Mouse (Mus musculus) MEL (cell line): Measurements from ENCODE around the gene Zfp113. TPM values are rescaled to one million over a fixed set of nuclear protein-coding genes. Genes with fewer than 3 reads are reported as not detected.

ENCODE experiments used
- DNase-seq: peaks from one replicate; pipeline ENCODE4 v3.0.0; 2011; ENCODE audit warnings: low read depth, low spot score
- H3K27ac ChIP-seq: 2 replicates; pipeline ENCODE4 v1.5.1; 2012; ENCODE audit warnings: low read depth, mild to moderate bottlenecking, control low read depth, low read length, moderate library complexity; ENCODE audit not compliant: control insufficient read depth
- H3K27me3 ChIP-seq, 2 experiments: fragments of 150-350 bp in 1 of 2; sonication (generic) in 1 of 2; 2 replicates each; pipeline ENCODE4 v1.6.1; 2012; ENCODE audit warnings: low read length in 2 of 2, mild to moderate bottlenecking in 2 of 2, improper control_type of control experiment in 1 of 2, moderate library complexity in 1 of 2; ENCODE audit not compliant: insufficient read depth in 2 of 2, control insufficient read depth in 1 of 2
- H3K36me3 ChIP-seq, 2 experiments: 2 replicates each; pipeline ENCODE4 v1.6.1; 2012 to 2014; ENCODE audit warnings: low read length in 2 of 2, improper control_type of control experiment in 1 of 2, inconsistent platforms in 1 of 2, mild to moderate bottlenecking in 1 of 2; ENCODE audit not compliant: insufficient read depth in 2 of 2, control insufficient read depth in 1 of 2
- H3K4me1 ChIP-seq, 2 experiments: fragments of 150-350 bp in 1 of 2; sonication (generic) in 1 of 2; 2 replicates each; pipeline ENCODE4 v1.6.1; 2012; ENCODE audit warnings: low read length in 2 of 2, improper control_type of control experiment in 1 of 2, mild to moderate bottlenecking in 1 of 2; ENCODE audit not compliant: insufficient read depth in 2 of 2, control insufficient read depth in 1 of 2
- H3K4me3 ChIP-seq, 2 experiments: fragments of 150-350 bp in 1 of 2; sonication (generic) in 1 of 2; 2 replicates each; pipeline ENCODE4 v1.5.1; 2012; ENCODE audit warnings: low read depth in 2 of 2, low read length in 2 of 2, mild to moderate bottlenecking in 2 of 2, moderate library complexity in 2 of 2, control low read depth in 1 of 2, improper control_type of control experiment in 1 of 2; ENCODE audit not compliant: control insufficient read depth in 1 of 2, insufficient read depth in 1 of 2
- H3K79me2 ChIP-seq: 2 replicates; pipeline ENCODE4 v1.6.1; 2012; ENCODE audit warnings: mild to moderate bottlenecking, low read length, moderate library complexity; ENCODE audit not compliant: control insufficient read depth, poor library complexity, insufficient read depth
- H3K9ac ChIP-seq: 2 replicates; pipeline ENCODE4 v1.6.1; 2012; ENCODE audit warnings: low read depth, mild to moderate bottlenecking, control low read depth, low read length, moderate library complexity; ENCODE audit not compliant: control insufficient read depth, poor library complexity, severe bottlenecking
- H3K9me3 ChIP-seq: fragments of 150-350 bp; sonication (generic); replicated peaks from 2 replicates; pipeline ENCODE4 v1.6.1; 2012; ENCODE audit warnings: mild to moderate bottlenecking, low read length, improper control_type of control experiment, moderate library complexity; ENCODE audit not compliant: insufficient read depth
- CHD1 ChIP-seq: IDR thresholded peaks from 2 replicates; pipeline ENCODE4 v1.6.1; 2012; ENCODE audit warnings: low read depth, mild to moderate bottlenecking, inconsistent platforms, low read length, improper control_type of control experiment
- GATA1 ChIP-seq: IDR thresholded peaks from 2 replicates; pipeline ENCODE4 v1.6.1; 2011; ENCODE audit warnings: low read depth, low read length, improper control_type of control experiment
- HCFC1 ChIP-seq: IDR thresholded peaks from 2 replicates; pipeline ENCODE4 v1.6.1; 2012; ENCODE audit warnings: low read depth, mild to moderate bottlenecking, inconsistent platforms, low read length, improper control_type of control experiment, moderate library complexity
- MYC ChIP-seq: IDR thresholded peaks from 2 replicates; pipeline ENCODE4 v1.6.1; 2011; ENCODE audit warnings: low read depth, mild to moderate bottlenecking, low read length, improper control_type of control experiment, moderate library complexity
- NELFE ChIP-seq: IDR thresholded peaks from 2 replicates; pipeline ENCODE4 v1.6.1; 2011; ENCODE audit warnings: low read depth, low read length, improper control_type of control experiment
- POLR2AphosphoS2 ChIP-seq: IDR thresholded peaks from 2 replicates; pipeline ENCODE4 v1.6.1; 2011; ENCODE audit warnings: low read length, improper control_type of control experiment
- RAD21 ChIP-seq: IDR thresholded peaks from 2 replicates; pipeline ENCODE4 v1.6.1; 2011; ENCODE audit warnings: mild to moderate bottlenecking, low read depth, low read length, improper control_type of control experiment
- RCOR1 ChIP-seq: IDR thresholded peaks from 2 replicates; pipeline ENCODE4 v1.6.1; 2012; ENCODE audit warnings: low read depth, mild to moderate bottlenecking, inconsistent platforms, low read length, improper control_type of control experiment
- SMC3 ChIP-seq: IDR thresholded peaks from 2 replicates; pipeline ENCODE4 v1.6.1; 2011; ENCODE audit warnings: low read depth, low read length, improper control_type of control experiment
- TBP ChIP-seq: IDR thresholded peaks from 2 replicates; pipeline ENCODE4 v1.8.0; 2011; ENCODE audit warnings: low read depth, low read length, improper control_type of control experiment
- USF2 ChIP-seq, 2 experiments: IDR thresholded peaks; 2 replicates each; pipeline ENCODE4 v1.6.1; 2011 to 2012; ENCODE audit warnings: improper control_type of control experiment in 2 of 2, low read length in 2 of 2, borderline replicate concordance in 1 of 2, inconsistent platforms in 1 of 2, low read depth in 1 of 2, mild to moderate bottlenecking in 1 of 2; ENCODE audit not compliant: insufficient read depth in 1 of 2
- ZKSCAN1 ChIP-seq: IDR thresholded peaks from 2 replicates; pipeline ENCODE4 v1.6.1; 2012; ENCODE audit warnings: low read depth, mild to moderate bottlenecking, inconsistent platforms, low read length, improper control_type of control experiment, moderate library complexity
- polyA plus RNA-seq, 2 experiments: library from polyadenylated mRNA; stranded (reverse) in 1 of 2; unstranded in 1 of 2; fragments of >175 nt in 1 of 2; fragments of >200 nt in 1 of 2; gene quantifications; 2 replicates each; pipeline versions ENCODE4 v1.2.1 to v1.2.4; 2012; ENCODE audit warnings: low replicate concordance in 2 of 2, low read depth in 1 of 2; ENCODE audit not compliant: insufficient read length in 2 of 2, insufficient read depth in 1 of 2, missing spikeins in 1 of 2
- total RNA-seq: library from RNA; depleted of rRNA; stranded (reverse); fragments of 300-350 nt; gene quantifications from 2 replicates; pipeline ENCODE4 v1.2.3, GENCODE M21; 2012

The Zfp113 gene
- total and polyA plus RNA-seq, 3 experiments = 6.8 to 6.9 TPM; not detected in 1

DNA sequence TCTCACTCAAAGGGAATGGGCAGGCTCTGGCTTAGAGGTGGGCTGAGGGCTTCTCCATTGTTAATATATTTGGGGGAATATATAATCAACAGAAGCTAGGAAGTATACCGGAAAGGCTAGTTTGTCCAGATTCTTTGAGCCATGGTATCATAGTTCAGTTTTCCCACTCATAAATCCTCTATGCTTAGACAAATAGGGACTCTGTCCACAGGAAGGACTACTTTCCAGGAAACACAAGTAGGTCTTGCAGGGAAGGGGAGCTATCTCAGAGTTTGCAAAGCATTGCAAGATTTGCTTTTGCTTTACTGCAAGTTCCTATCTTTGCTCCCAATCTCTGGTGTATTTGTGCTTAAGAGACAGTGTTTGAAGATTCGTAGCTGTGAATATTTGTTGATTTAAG is 50.6 kb downstream of the Zfp113 start:
- peaks cover 3 to 14% of the 10 kb centered on the region in 2 experiments for H3K36me3 ChIP-seq
- no peak for DNase-seq

DNA sequence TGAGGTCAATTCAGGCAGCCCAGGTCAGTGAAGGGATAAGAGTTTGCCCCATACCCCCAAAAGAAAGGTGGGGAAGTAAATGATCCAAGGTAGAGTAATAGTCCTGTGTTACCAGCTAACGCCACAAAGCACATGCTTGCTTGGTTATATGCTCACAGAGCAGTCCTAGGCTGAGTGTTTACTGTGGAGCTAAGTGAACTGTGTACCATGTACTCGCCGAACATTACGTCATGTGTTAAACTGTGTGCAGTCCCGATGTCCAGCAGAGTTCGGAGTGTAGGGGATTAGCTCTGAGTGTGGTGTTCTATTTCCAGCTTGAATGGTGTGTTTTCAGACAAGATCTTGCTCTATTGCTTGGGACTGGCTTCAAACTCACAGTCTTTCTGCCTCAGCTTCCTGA is 61.1 kb downstream of the Zfp113 start:
- H3K4me1 ChIP-seq = no peaks in the 10 kb centered on the region
- peaks cover 0 to 23% of the 10 kb centered on the region in 2 experiments; a peak in 2 of 4 replicates for H3K36me3 ChIP-seq
- no peak overlapping the region for H3K4me3 ChIP-seq
- no peak for DNase-seq
- no peaks in the 10 kb centered on the region for H3K27me3 ChIP-seq
- no peak overlapping the region for H3K9ac ChIP-seq
- peaks cover 2% of the 10 kb centered on the region; the same call in 1 of the 2 replicates for H3K79me2 ChIP-seq
- TF ChIP-seq POLR2AphosphoS2 = no peak
- TF ChIP-seq MYC = no peak
- TF ChIP-seq NELFE = no peak
- no peak for TF ChIP-seq USF2 (IDR thresholded peaks at IDR 0.05; ENCODE audit: borderline replicate concordance in 1 of 2, insufficient read depth in 1 of 2, low read depth in 1 of 2, low read length in 2 of 2)
- TF ChIP-seq SMC3 = no peak
- no peak for TF ChIP-seq TBP
- no peak for TF ChIP-seq RAD21
- TF ChIP-seq, all 39 proteins: peak for 0
- Histone ChIP-seq H3K9me3 (no peaks in the 10 kb centered on the region), H3K27ac (no peak overlapping the region)

More for the DNA sequence above, 50.6 kb downstream of the Zfp113 start:
- no peak overlapping the region for H3K9ac ChIP-seq
- H3K27me3 ChIP-seq = no peaks in the 10 kb centered on the region
- H3K27ac ChIP-seq = no peak overlapping the region
- no peak overlapping the region for H3K4me3 ChIP-seq
- H3K79me2 ChIP-seq = no peaks in the 10 kb centered on the region
- H3K4me1 ChIP-seq = peaks cover 2 to 3% of the 10 kb centered on the region in 2 experiments; a peak in 2 of 4 replicates
- no peaks in the 10 kb centered on the region for H3K9me3 ChIP-seq
- TF ChIP-seq GATA1 (0 out of 2 replicates have a peak, but pooled peaks have one; percentile 27), HCFC1 (no peak)

- TF ChIP-seq RCOR1 (no peak), CHD1 (no peak), POLR2AphosphoS2 (no peak), NELFE (no peak), ZKSCAN1 (no peak)
- H3K27me3 ChIP-seq = no peaks in the 10 kb centered on the region
- no peaks in the 10 kb centered on the region for H3K9me3 ChIP-seq
- no peaks in the 10 kb centered on the region for H3K4me1 ChIP-seq
- H3K36me3 ChIP-seq = peaks cover 0 to 15% of the 10 kb centered on the region in 2 experiments; a peak in 2 of 4 replicates
- H3K79me2 ChIP-seq = peaks cover 18% of the 10 kb centered on the region
- no peak for DNase-seq
- H3K27ac ChIP-seq = no peak overlapping the region
- H3K4me3 ChIP-seq = no peak overlapping the region
- no peak overlapping the region for H3K9ac ChIP-seq
These were observed 62.8 kb downstream of the Zfp113 start for GRCm38 (mm10) chr5:138092771-138093170.
